Mouse (Mus musculus): ENCODE measurements around the gene Lca5. TPM values are rescaled to one million over a fixed set of nuclear protein-coding genes. Genes with fewer than 3 reads are reported as not detected.

The Lca5 gene
- total RNA-seq, 2 experiments from 2014 or later, result 1.1 to 1.2 TPM

Other genes with a start within 250 kb of the Lca5 start
- gene Sh3bgrl2, start 107.2 kb upstream of the Lca5 start, total RNA-seq (2015), result not detected in 2 replicates
- 0.11 TPM in 1 of 2 replicates, not detected in the other for gene Sh3bgrl2, start 107.2 kb upstream of the Lca5 start, total RNA-seq (2017)